Mouse (Mus musculus) testis, adult 2 months (tissue): ENCODE results near the gene Kif6. TPM values are rescaled to one million over a fixed set of nuclear protein-coding genes. Genes with fewer than 3 reads are reported as not detected.

Source experiments
- H3K27ac ChIP-seq: fragments of 200-500 bp; 2 replicates; pipeline ENCODE4 v1.5.1; 2012; ENCODE audit warnings: low read depth, low read length; ENCODE audit not compliant: control insufficient read depth, insufficient read depth
- H3K27me3 ChIP-seq: fragments of 200-500 bp; 2 replicates; pipeline ENCODE4 v1.6.1; 2012; ENCODE audit warnings: mild to moderate bottlenecking, low read length, moderate library complexity; ENCODE audit not compliant: control insufficient read depth, insufficient read depth
- H3K36me3 ChIP-seq: fragments of 200-500 bp; 2 replicates; pipeline ENCODE4 v1.6.1; 2012; ENCODE audit warnings: mild to moderate bottlenecking, low read length; ENCODE audit not compliant: control insufficient read depth, insufficient read depth
- H3K4me1 ChIP-seq: fragments of 200-500 bp; 2 replicates; pipeline ENCODE4 v1.6.1; 2012; ENCODE audit warnings: low read length; ENCODE audit not compliant: control insufficient read depth, insufficient read depth
- H3K4me3 ChIP-seq: fragments of 200-500 bp; 2 replicates; pipeline ENCODE4 v1.5.1; 2012; ENCODE audit warnings: low read depth, mild to moderate bottlenecking, low read length, moderate library complexity, mixed read lengths; ENCODE audit not compliant: control insufficient read depth
- CTCF ChIP-seq: fragments of 200-500 bp; IDR thresholded peaks from 2 replicates; pipeline ENCODE4 v1.5.1; 2012; ENCODE audit warnings: low read depth, mild to moderate bottlenecking, inconsistent platforms, low read length, moderate library complexity; ENCODE audit not compliant: control insufficient read depth, insufficient read depth, insufficient replicate concordance
- POLR2A ChIP-seq: fragments of 200-500 bp; IDR thresholded peaks from 2 replicates; pipeline ENCODE4 v1.6.1; 2012; ENCODE audit warnings: low read depth, mild to moderate bottlenecking, inconsistent platforms, low read length, moderate library complexity; ENCODE audit not compliant: control insufficient read depth
- polyA plus RNA-seq: library from polyadenylated mRNA; depleted of rRNA; stranded (reverse); fragments of >200 nt; gene quantifications from 2 replicates; pipeline ENCODE4 v1.2.3, GENCODE M21; 2012; rRNA removed

Kif6 gene
- polyA plus RNA-seq, result 5.8 and 6.5 TPM in 2 replicates

DNA sequence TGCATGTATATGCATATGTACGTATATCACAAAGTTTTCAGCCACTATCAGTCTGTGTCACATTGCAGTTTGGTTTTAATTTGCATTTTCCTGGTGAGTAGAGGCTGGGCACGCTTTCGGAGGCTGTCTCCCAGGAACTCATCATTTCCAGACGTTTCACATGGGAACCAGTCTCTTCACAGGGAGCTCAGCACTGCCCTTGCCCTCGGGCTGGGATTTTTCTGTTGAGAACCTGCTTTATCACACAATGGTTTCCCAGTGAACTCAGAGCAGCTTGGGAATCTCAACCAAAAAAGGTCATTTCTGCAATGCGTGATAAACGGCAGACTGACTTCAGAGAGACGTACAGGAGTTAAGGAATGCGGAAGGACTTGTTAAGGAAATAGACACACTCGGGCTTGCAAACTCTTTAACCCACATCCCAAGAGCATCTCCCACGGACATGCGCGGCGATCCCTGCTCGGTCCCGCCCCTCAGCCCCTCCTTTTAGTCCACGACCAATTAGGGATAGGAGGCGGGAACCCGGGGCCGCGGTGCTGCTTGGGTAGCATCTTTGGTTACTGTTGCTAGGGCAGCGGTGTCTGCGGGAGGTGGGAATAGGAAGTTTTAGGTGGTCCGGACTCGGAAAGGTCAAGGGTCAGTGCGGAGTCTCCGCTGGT, at the start of gene Kif6:
TSS of gene Kif6 (plus strand) at position 560 of the 659 bp plus-strand sequence.
- H3K36me3 ChIP-seq, result no peaks in the 10 kb centered on the region
- peak within 1 kb of the TSS; percentile 93 for H3K4me3 ChIP-seq
- H3K4me1 ChIP-seq, result peaks cover 12% of the 10 kb centered on the region
- H3K27me3 ChIP-seq, result no peaks in the 10 kb centered on the region
- no peak within 1 kb of the TSS; the same call in 1 of the 2 replicates for H3K27ac ChIP-seq
- TF ChIP-seq POLR2A, result peak; percentile 29; the same call in 1 of the 2 replicates
- no peak for TF ChIP-seq CTCF

DNA sequence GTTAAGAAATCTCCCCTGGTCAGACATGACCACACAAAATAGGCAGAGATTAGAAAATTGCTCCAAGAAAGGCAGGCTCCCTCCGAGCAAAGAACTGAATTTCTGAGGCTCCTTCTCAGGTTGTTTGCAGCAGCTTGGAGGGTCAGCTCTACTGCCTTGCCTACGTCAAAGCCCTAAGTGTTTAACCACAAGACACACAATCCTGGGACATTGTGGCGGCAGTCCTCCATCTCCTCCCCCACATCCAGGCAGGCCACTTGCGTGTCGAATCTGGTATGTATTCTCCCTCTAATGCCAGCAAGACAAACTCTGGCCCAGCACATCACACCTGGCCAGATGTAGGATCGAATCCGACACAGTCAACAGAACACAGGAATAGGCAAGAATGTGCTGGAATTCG, 46.2 kb upstream of the Kif6 start:
- no peak overlapping the region for H3K4me3 ChIP-seq
- no peak overlapping the region for H3K27ac ChIP-seq
- H3K36me3 ChIP-seq, result no peaks in the 10 kb centered on the region
- H3K4me1 ChIP-seq, result peaks cover 8% of the 10 kb centered on the region
- TF ChIP-seq CTCF (no peak), POLR2A (no peak)
- no peaks in the 10 kb centered on the region; the same call in none of the 2 replicates for H3K27me3 ChIP-seq

DNA sequence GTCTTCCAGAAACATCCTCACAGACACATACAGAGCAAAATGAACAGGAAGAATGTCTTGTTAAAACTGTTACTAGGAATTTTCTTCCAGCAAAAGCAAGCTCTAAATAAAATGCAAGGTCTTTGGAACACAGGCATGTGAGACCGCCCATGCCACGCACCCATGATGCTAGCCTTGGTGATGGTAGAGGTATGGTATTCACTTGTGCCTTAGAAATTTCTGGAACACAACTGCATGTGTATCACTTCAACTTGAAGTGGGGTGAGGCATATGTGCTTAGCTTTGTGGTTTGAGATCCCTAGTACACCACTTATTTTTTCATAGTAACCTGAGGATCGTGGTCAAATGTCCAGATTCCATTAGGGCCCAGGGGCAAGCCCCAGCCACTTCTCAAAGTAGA, 37.6 kb upstream of the Kif6 start:
- H3K27ac ChIP-seq, result no peak overlapping the region
- TF ChIP-seq POLR2A, result no peak

DNA sequence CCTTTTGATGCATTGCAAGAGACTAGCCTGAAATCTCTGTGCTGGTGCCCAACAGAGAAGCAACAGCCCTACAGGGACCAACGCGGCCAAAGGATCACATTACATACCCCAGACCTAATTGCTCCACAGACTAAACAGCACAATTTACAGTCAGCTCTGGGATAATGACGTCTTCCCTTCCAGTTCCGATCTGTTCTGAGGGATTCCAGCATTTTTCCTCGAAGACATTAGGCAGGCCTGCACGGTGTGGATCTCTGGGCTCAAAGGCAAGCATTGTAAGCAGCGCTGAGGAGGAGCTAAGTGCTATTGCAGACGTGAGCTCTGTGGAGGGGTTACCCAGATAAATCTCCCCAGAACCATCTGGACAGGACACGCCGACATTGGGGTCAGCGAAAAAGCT, 32.5 kb upstream of the Kif6 start:
- H3K27me3 ChIP-seq, result no peaks in the 10 kb centered on the region
- H3K27ac ChIP-seq, result no peak overlapping the region
- no peak overlapping the region for H3K4me3 ChIP-seq
- no peaks in the 10 kb centered on the region for H3K36me3 ChIP-seq
- no peaks in the 10 kb centered on the region for H3K4me1 ChIP-seq
- TF ChIP-seq CTCF, result no peak
- no peak for TF ChIP-seq POLR2A

More for the DNA sequence above, 37.6 kb upstream of the Kif6 start:
- Histone ChIP-seq H3K36me3 (no peaks in the 10 kb centered on the region), H3K27me3 (no peaks in the 10 kb centered on the region), H3K4me1 (no peaks in the 10 kb centered on the region), H3K4me3 (no peak overlapping the region)

DNA sequence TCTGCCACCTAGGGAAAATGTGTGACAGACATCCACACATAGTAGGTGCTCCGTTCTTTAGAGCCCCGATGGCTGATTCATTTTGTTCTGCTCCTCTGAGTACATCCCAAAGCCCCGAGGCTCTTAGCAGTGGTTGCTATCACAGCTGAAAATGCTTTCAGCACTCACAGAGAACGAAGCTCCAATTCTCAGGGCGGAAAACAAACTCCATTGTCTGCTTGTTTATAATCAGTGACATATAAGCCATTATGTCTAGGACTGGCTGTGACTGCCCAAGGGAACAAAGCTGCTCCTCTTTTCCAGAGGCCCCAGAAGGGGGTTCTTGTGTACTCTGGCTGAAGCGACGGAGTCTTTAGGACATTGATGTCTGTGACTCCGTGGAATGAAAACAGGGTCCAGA, 24.9 kb upstream of the Kif6 start:
- H3K27me3 ChIP-seq, result no peaks in the 10 kb centered on the region
- TF ChIP-seq CTCF, result no peak
- no peak for TF ChIP-seq POLR2A
- no peaks in the 10 kb centered on the region for H3K4me1 ChIP-seq
- no peaks in the 10 kb centered on the region for H3K36me3 ChIP-seq
- H3K4me3 ChIP-seq, result no peak overlapping the region
- no peak overlapping the region for H3K27ac ChIP-seq

DNA sequence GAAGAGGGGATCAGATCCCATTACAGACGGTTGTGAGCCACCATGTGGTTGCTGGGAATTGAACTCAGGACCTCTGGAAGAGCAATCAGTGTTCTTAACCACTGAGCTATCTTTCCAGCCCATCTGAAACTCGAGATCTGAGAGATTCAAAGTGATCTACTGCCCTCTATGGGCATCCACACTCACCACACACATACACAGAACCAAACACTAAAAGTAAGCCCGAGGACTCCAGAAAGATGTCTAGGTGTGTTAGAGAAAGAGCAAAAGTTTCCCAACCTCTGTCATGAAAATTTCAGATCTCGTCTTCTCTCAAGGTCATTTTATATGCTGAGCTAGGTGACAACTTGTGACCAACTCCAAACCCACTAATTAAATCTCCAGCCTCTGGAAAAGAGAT, 9.5 kb upstream of the Kif6 start:
- Histone ChIP-seq H3K4me1 (no peaks in the 10 kb centered on the region), H3K27ac (no peak overlapping the region), H3K4me3 (no peak overlapping the region), H3K27me3 (no peaks in the 10 kb centered on the region), H3K36me3 (no peaks in the 10 kb centered on the region)
- TF ChIP-seq POLR2A (no peak), CTCF (no peak)

DNA sequence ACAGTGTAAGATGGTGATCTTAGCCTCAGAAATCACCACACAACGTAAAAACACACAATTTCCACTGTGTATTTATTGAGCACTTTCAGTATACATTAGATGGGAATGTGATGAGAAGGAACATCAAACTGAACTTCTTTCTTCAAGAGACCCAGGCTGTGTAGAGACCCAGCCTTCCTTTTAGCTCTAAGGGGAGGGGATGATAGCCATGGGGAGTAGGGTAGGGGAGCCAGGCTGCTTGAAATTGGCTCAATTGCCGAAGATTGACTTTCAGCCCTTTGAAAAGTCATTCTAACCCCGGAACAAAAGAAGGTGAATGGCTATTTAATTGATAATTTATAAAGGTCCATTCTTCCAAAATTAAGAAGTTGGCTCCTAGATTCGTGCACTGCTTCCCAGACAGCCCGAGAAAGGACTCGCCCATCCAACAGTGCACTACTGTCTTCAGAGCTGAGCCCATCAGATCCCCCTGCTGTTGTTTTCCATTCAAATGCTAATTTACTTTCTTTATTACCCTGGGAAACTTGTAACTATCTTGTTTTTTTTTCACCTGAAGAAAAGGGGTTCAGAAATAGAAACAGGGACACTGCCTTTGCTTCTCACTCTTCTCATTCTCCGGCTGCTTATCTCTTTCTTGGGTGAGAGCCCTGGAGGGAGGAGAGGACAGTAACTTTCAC, 7.4 kb upstream of the Kif6 start:
- Histone ChIP-seq H3K27ac (no peak overlapping the region), H3K4me1 (no peaks in the 10 kb centered on the region), H3K36me3 (no peaks in the 10 kb centered on the region), H3K4me3 (no peak overlapping the region), H3K27me3 (no peaks in the 10 kb centered on the region)
- TF ChIP-seq POLR2A (no peak), CTCF (no peak)

DNA sequence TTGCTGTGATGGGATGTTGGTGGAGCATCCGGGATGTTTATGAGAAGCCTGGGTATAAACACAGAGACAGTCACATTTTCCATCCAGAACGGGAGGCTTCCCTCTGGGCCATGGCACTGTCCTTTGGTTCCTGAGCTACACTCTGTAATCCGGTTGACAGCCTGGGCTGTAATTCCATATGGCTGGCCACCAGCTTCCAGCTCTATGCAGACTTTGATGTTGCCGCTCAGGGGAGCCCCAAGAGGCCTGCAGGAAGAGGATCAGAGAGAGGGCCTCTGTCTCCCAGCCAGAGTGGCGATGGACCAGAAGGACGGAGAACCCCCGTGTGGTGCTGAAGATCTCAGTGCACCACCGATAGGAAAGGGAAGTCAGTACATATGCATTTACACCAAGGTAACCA, 4.6 kb upstream of the Kif6 start:
- Histone ChIP-seq H3K4me1 (peaks cover 7% of the 10 kb centered on the region), H3K4me3 (no peak overlapping the region), H3K36me3 (no peaks in the 10 kb centered on the region), H3K27ac (no peak overlapping the region), H3K27me3 (no peaks in the 10 kb centered on the region)
- TF ChIP-seq POLR2A (no peak), CTCF (no peak)
